Mouse (Mus musculus): Measurements from ENCODE around the gene Eepd1. TPM values are rescaled to one million over a fixed set of nuclear protein-coding genes. Genes with fewer than 3 reads are reported as not detected.

Eepd1 gene
- polyA plus RNA-seq, 1 experiment from 2014 or later, result 26.1 TPM

- no peak for TF ChIP-seq CTCF (IDR thresholded peaks at IDR 0.05; ENCODE audit: low read depth)
- WGBS, result 80% methylated on average over 9 of the region's 9 CpGs
- no peak overlapping the region for H3K27ac ChIP-seq (ENCODE audit: low read depth, low read length)
- H3K4me3 ChIP-seq (ENCODE audit: low read depth, low read length), result no peak overlapping the region
- no peaks in the 10 kb centered on the region for H3K27me3 ChIP-seq (replicated peaks; ENCODE audit: control insufficient read depth, insufficient read depth, low read length)
- H3K9me3 ChIP-seq (ENCODE audit: control insufficient read depth), result no peaks in the 10 kb centered on the region
- ATAC-seq, result no peak
- H3K36me3 ChIP-seq (ENCODE audit: control insufficient read depth, insufficient read depth), result no peaks in the 10 kb centered on the region
- H3K4me2 ChIP-seq (replicated peaks; ENCODE audit: low read depth), result no peak overlapping the region
- H3K4me1 ChIP-seq (replicated peaks; ENCODE audit: control insufficient read depth, insufficient read depth, low read length), result no peaks in the 10 kb centered on the region
- no peak overlapping the region for H3K9ac ChIP-seq (ENCODE audit: low read depth, low read length)
Observed at GRCm38 (mm10) chr9:25486246-25486807, 5.0 kb downstream of the Eepd1 start.

GRCm38 (mm10) chr9:25487446-25488110 lies 6.2 kb downstream of the Eepd1 start:
- Histone ChIP-seq H3K27me3 (replicated peaks; ENCODE audit: control insufficient read depth, insufficient read depth, low read length) (no peaks in the 10 kb centered on the region), H3K4me2 (replicated peaks; ENCODE audit: low read depth) (no peak overlapping the region), H3K27ac (ENCODE audit: low read depth, low read length) (no peak overlapping the region), H3K9me3 (ENCODE audit: control insufficient read depth) (no peaks in the 10 kb centered on the region), H3K4me1 (replicated peaks; ENCODE audit: control insufficient read depth, insufficient read depth, low read length) (no peaks in the 10 kb centered on the region), H3K4me3 (ENCODE audit: low read depth, low read length) (no peak overlapping the region), H3K36me3 (ENCODE audit: control insufficient read depth, insufficient read depth) (no peaks in the 10 kb centered on the region), H3K9ac (ENCODE audit: low read depth, low read length) (no peak overlapping the region)
- no peak for ATAC-seq
- WGBS, result 65% methylated on average over 12 of the region's 12 CpGs
- TF ChIP-seq CTCF (IDR thresholded peaks at IDR 0.05; ENCODE audit: low read depth), result no peak

GRCm38 (mm10) chr9:25488581-25488980 lies 7.2 kb downstream of the Eepd1 start:
- no peaks in the 10 kb centered on the region for H3K4me1 ChIP-seq (replicated peaks; ENCODE audit: control insufficient read depth, insufficient read depth, low read length)
- H3K36me3 ChIP-seq (ENCODE audit: control insufficient read depth, insufficient read depth), result no peaks in the 10 kb centered on the region
- ATAC-seq, result peak; percentile 89
- no peak overlapping the region for H3K4me2 ChIP-seq (replicated peaks; ENCODE audit: low read depth)
- H3K9ac ChIP-seq (ENCODE audit: low read depth, low read length), result no peak overlapping the region
- no peak overlapping the region for H3K4me3 ChIP-seq (ENCODE audit: low read depth, low read length)
- H3K27me3 ChIP-seq (replicated peaks; ENCODE audit: control insufficient read depth, insufficient read depth, low read length), result no peaks in the 10 kb centered on the region
- TF ChIP-seq CTCF (IDR thresholded peaks at IDR 0.05; ENCODE audit: low read depth), result no peak
- H3K27ac ChIP-seq (ENCODE audit: low read depth, low read length), result peak overlapping the region; percentile 46; the same call in 1 of the 2 replicates
- 55% methylated on average over 9 of the region's 9 CpGs for WGBS
- no peaks in the 10 kb centered on the region for H3K9me3 ChIP-seq (ENCODE audit: control insufficient read depth)

- no peaks in the 10 kb centered on the region for H3K4me1 ChIP-seq (replicated peaks; ENCODE audit: control insufficient read depth, insufficient read depth, low read length)
- no peak overlapping the region for H3K4me2 ChIP-seq (replicated peaks; ENCODE audit: low read depth)
- H3K9ac ChIP-seq (ENCODE audit: low read depth, low read length), result no peak overlapping the region
- WGBS, result 77% methylated on average over 7 of the region's 7 CpGs
- no peak for TF ChIP-seq CTCF (IDR thresholded peaks at IDR 0.05; ENCODE audit: low read depth)
- 0 out of 2 replicates have a peak overlapping the region, but pooled peaks have one; percentile 21 for H3K27ac ChIP-seq (ENCODE audit: low read depth, low read length)
- no peak for ATAC-seq
- no peaks in the 10 kb centered on the region for H3K9me3 ChIP-seq (ENCODE audit: control insufficient read depth)
- H3K4me3 ChIP-seq (ENCODE audit: low read depth, low read length), result no peak overlapping the region
- H3K27me3 ChIP-seq (replicated peaks; ENCODE audit: control insufficient read depth, insufficient read depth, low read length), result no peaks in the 10 kb centered on the region
- H3K36me3 ChIP-seq (ENCODE audit: control insufficient read depth, insufficient read depth), result no peaks in the 10 kb centered on the region
Observed at GRCm38 (mm10) chr9:25489221-25489960, 8.0 kb downstream of the Eepd1 start.

- ATAC-seq, result no peak
- H3K36me3 ChIP-seq (ENCODE audit: control insufficient read depth, insufficient read depth), result no peaks in the 10 kb centered on the region
- H3K27me3 ChIP-seq (replicated peaks; ENCODE audit: control insufficient read depth, insufficient read depth, low read length), result no peaks in the 10 kb centered on the region
- H3K27ac ChIP-seq (ENCODE audit: low read depth, low read length), result no peak overlapping the region
- H3K9me3 ChIP-seq (ENCODE audit: control insufficient read depth), result no peaks in the 10 kb centered on the region
- no peak overlapping the region for H3K4me2 ChIP-seq (replicated peaks; ENCODE audit: low read depth)
- H3K4me3 ChIP-seq (ENCODE audit: low read depth, low read length), result no peak overlapping the region
- no peak for TF ChIP-seq CTCF (IDR thresholded peaks at IDR 0.05; ENCODE audit: low read depth)
- H3K4me1 ChIP-seq (replicated peaks; ENCODE audit: control insufficient read depth, insufficient read depth, low read length), result no peaks in the 10 kb centered on the region
- H3K9ac ChIP-seq (ENCODE audit: low read depth, low read length), result no peak overlapping the region
- WGBS, result 71% methylated on average over 13 of the region's 13 CpGs
Observed at GRCm38 (mm10) chr9:25490278-25491145, 9.2 kb downstream of the Eepd1 start.

- no peaks in the 10 kb centered on the region for H3K4me1 ChIP-seq (replicated peaks; ENCODE audit: control insufficient read depth, insufficient read depth, low read length)
- no peak overlapping the region for H3K9ac ChIP-seq (ENCODE audit: low read depth, low read length)
- ATAC-seq, result no peak
- H3K27ac ChIP-seq (ENCODE audit: low read depth, low read length), result no peak overlapping the region
- TF ChIP-seq CTCF (IDR thresholded peaks at IDR 0.05; ENCODE audit: low read depth), result no peak
- H3K36me3 ChIP-seq (ENCODE audit: control insufficient read depth, insufficient read depth), result no peaks in the 10 kb centered on the region
- 75% methylated on average over 5 of the region's 5 CpGs for WGBS
- H3K9me3 ChIP-seq (ENCODE audit: control insufficient read depth), result no peaks in the 10 kb centered on the region
- no peak overlapping the region for H3K4me2 ChIP-seq (replicated peaks; ENCODE audit: low read depth)
- H3K27me3 ChIP-seq (replicated peaks; ENCODE audit: control insufficient read depth, insufficient read depth, low read length), result no peaks in the 10 kb centered on the region
- no peak overlapping the region for H3K4me3 ChIP-seq (ENCODE audit: low read depth, low read length)
Observed at GRCm38 (mm10) chr9:25493918-25494317, 12.6 kb downstream of the Eepd1 start.

Data from intestine, postnatal 0 days (tissue).